9 mouse cellular contexts compared by ENCODE assay signal in the genomic region with DNA sequence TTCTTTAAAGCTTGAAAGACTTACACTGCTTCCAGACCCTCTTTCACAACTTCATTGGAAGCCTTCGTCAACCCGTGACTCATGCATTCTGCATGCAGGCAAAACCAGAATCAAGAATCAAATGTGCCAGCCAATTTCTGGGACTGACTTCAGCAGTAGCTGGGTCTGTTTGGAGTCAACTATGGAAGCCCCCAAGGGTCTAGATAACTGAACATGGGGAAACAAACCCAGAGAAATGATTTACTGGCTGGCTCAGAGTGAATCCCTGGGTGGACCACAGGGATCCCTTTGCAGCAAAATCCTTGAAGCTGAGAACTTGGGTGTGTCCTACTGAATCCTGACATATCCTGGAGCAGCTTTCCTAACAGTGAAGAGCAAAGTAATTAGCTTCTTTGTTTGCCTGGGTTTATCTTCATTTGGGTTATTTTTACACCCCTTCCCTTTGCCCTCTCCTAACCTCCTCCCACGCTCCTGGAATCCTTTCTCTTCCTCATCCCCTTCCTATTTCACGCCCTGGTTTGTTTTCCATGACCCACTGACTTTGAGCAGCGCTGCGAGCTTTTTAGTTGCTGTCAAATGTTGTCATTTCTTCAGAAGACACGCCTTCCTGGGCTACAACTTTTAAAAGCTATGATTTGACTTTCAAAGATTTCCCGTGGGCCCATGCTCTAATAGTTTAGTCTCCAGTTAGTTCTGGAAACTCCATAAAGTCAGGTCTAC.
DNase-seq lines count a peak whose midpoint lies in the region; ATAC-seq and TF ChIP-seq lines count a peak whose summit lies in the region.
"Had no signal": no experiment of that assay in that cellular context is flagged by ENCODE, and none has a peak within 500 bp of the region (broad histone marks: within the 10 kb centered on the region; RNA-seq: fewer than 3 reads in every experiment).

No protein-coding gene starts in this region.

- no peak overlapping the region for H3K4me3 ChIP-seq in heart, adult 2 months
- no peak overlapping the region for H3K4me3 ChIP-seq in heart, embryonic 12.5 days
- H3K4me3 ChIP-seq in heart, embryonic 14.5 days (ENCODE audit: control insufficient read depth in 1 of 2, insufficient read depth in 1 of 2, low read depth in 1 of 2, low read length in 2 of 2) = no peak overlapping the region
- H3K4me3 ChIP-seq in hindbrain, postnatal 0 days (ENCODE audit: low read length) = no peak overlapping the region

- H3K4me1 ChIP-seq in heart, adult 2 months (ENCODE audit: control insufficient read depth, insufficient read depth, low read length) = peaks cover 7% of the 10 kb centered on the region
- H3K4me1 ChIP-seq in heart, embryonic 12.5 days (replicated peaks) = peaks cover 18% of the 10 kb centered on the region
- peaks cover 9 to 18% of the 10 kb centered on the region in 2 experiments for H3K4me1 ChIP-seq in heart, embryonic 14.5 days (ENCODE audit: control insufficient read depth in 2 of 2, insufficient read depth in 2 of 2, low read length in 2 of 2)
- no peaks in the 10 kb centered on the region for H3K4me1 ChIP-seq in hindbrain, postnatal 0 days (ENCODE audit: insufficient read depth, low read length)

- intact Hi-C loops in heart, adult 2 months (cut with DNase I) = no loop called here

- TF ChIP-seq EP300 in heart, adult 2 months (IDR thresholded peaks at IDR 0.05; ENCODE audit: insufficient read depth, low read depth, low read length) = 0 out of 2 replicates have a peak, but pooled peaks have one; percentile 7

- ATAC-seq in heart, embryonic 12.5 days (ENCODE audit: insufficient number of reproducible peaks, low FRiP score) = no peak
- no peak for ATAC-seq in heart, embryonic 14.5 days (ENCODE audit: insufficient number of reproducible peaks, insufficient read depth, low FRiP score, low read depth)
- peak; percentile 29; the same call in 1 of the 2 replicates for ATAC-seq in megakaryocyte, adult 5-6 weeks (ENCODE audit: poor library complexity, severe bottlenecking)
- ATAC-seq in hindbrain, postnatal 0 days = no peak

- DNase-seq in heart, adult 2 months = peak; percentile 56 to 82
- peak; percentile 84 for DNase-seq in adrenal gland, adult 2 months
- DNase-seq in hindbrain, postnatal 0 days (ENCODE audit: low spot score) = no peak
- no peak for DNase-seq in embryo, embryonic 9.5 days (ENCODE audit: extremely low spot score)
- no peak for DNase-seq in right cerebral cortex, postnatal 36 days (ENCODE audit: low spot score in 2 of 2)
- DNase-seq: cerebellum, adult 11-12 months had no signal

- no peak for TF ChIP-seq POLR2A in heart, adult 2 months (IDR thresholded peaks at IDR 0.05; ENCODE audit: insufficient read depth, low read depth, low read length)

- no peaks in the 10 kb centered on the region for H3K27me3 ChIP-seq in heart, adult 2 months (ENCODE audit: control insufficient read depth, insufficient read depth, low read length)
- H3K27me3 ChIP-seq in heart, embryonic 12.5 days (replicated peaks) = no peaks in the 10 kb centered on the region
- no peaks in the 10 kb centered on the region for H3K27me3 ChIP-seq in heart, embryonic 14.5 days (ENCODE audit: control insufficient read depth, insufficient read depth, low read length)
- no peaks in the 10 kb centered on the region for H3K27me3 ChIP-seq in hindbrain, postnatal 0 days (ENCODE audit: insufficient read depth, low read length)

- no peaks in the 10 kb centered on the region for H3K79me2 ChIP-seq in heart, adult 2 months (replicated peaks; ENCODE audit: control insufficient read depth, insufficient read depth, low read length)

- no peak for TF ChIP-seq CTCF in heart, adult 2 months (IDR thresholded peaks at IDR 0.05)
- no peak for TF ChIP-seq CTCF in hindbrain, postnatal 0 days (IDR thresholded peaks at IDR 0.05; ENCODE audit: low read depth)

- H3K9me3 ChIP-seq in heart, embryonic 12.5 days (replicated peaks) = no peaks in the 10 kb centered on the region
- no peaks in the 10 kb centered on the region for H3K9me3 ChIP-seq in heart, embryonic 14.5 days (ENCODE audit: control insufficient read depth, low read length)
- H3K9me3 ChIP-seq in hindbrain, postnatal 0 days (ENCODE audit: low read length) = no peaks in the 10 kb centered on the region

- no peak overlapping the region for H3K4me2 ChIP-seq in heart, embryonic 12.5 days
- H3K4me2 ChIP-seq in heart, embryonic 14.5 days (ENCODE audit: low read length) = no peak overlapping the region
- no peak overlapping the region for H3K4me2 ChIP-seq in hindbrain, postnatal 0 days (ENCODE audit: low read depth, low read length)

- peak overlapping the region; percentile 58 for H3K27ac ChIP-seq in heart, adult 2 months
- no peak overlapping the region; the same call in 1 of the 2 replicates for H3K27ac ChIP-seq in heart, embryonic 12.5 days (ENCODE audit: poor library complexity, severe bottlenecking)
- H3K27ac ChIP-seq in heart, embryonic 14.5 days (replicated peaks in 1 of 2; ENCODE audit: control insufficient read depth in 1 of 2, insufficient read depth in 1 of 2, low read depth in 2 of 2, low read length in 2 of 2) = peak overlapping the region; percentile 21 to 39; a peak in 3 of 4 replicates
- H3K27ac ChIP-seq in hindbrain, postnatal 0 days = no peak overlapping the region

- H3K36me3 ChIP-seq in heart, adult 2 months (ENCODE audit: control insufficient read depth, insufficient read depth, low read length) = no peaks in the 10 kb centered on the region; the same call in 1 of the 2 replicates
- no peaks in the 10 kb centered on the region for H3K36me3 ChIP-seq in heart, embryonic 12.5 days
- H3K36me3 ChIP-seq in heart, embryonic 14.5 days (ENCODE audit: control insufficient read depth, insufficient read depth, low read length) = no peaks in the 10 kb centered on the region
- no peaks in the 10 kb centered on the region for H3K36me3 ChIP-seq in hindbrain, postnatal 0 days (ENCODE audit: insufficient read depth, low read length)

- H3K9ac ChIP-seq in heart, adult 2 months (ENCODE audit: low read depth, low read length) = no peak overlapping the region
- H3K9ac ChIP-seq in heart, embryonic 12.5 days = no peak overlapping the region
- H3K9ac ChIP-seq in heart, embryonic 14.5 days (ENCODE audit: low read length) = peak overlapping the region; percentile 34; the same call in 1 of the 2 replicates
- H3K9ac ChIP-seq in hindbrain, postnatal 0 days (replicated peaks; ENCODE audit: low read length) = no peak overlapping the region

- WGBS in heart, adult 2 months = 34% methylated on average over 8 of the region's 8 CpGs
- WGBS in heart, embryonic 12.5 days = 52% methylated on average over 8 of the region's 8 CpGs
- WGBS in heart, embryonic 14.5 days = 43% methylated on average over 8 of the region's 8 CpGs
- WGBS in hindbrain, postnatal 0 days = 59% methylated on average over 8 of the region's 8 CpGs

Comparison
In these comparisons a context has a peak if more than half of its experiments do, and no peak if none do; other contexts are left out.
1. H3K27ac ChIP-seq: peak in heart, adult 2 months (single experiment) and heart, embryonic 14.5 days (2 of 2); none in heart, embryonic 12.5 days (single experiment) and hindbrain, postnatal 0 days (single experiment).
2. DNase-seq: peak in heart, adult 2 months (2 of 2) and adrenal gland, adult 2 months (single experiment); none in hindbrain, postnatal 0 days (single experiment), embryo, embryonic 9.5 days (single experiment) and right cerebral cortex, postnatal 36 days (0 of 2).